Mouse (Mus musculus) heart, postnatal 0 days (tissue): ENCODE results near the gene BC034090.

Source experiments
- CTCF ChIP-seq: IDR thresholded peaks from 2 replicates; pipeline ENCODE4 v1.5.1; 2016; ENCODE audit warnings: antibody characterized with exemption, control low read depth, low read depth
- EP300 ChIP-seq: IDR thresholded peaks from 2 replicates; pipeline ENCODE4 v1.6.1; 2016; ENCODE audit warnings: antibody characterized with exemption, low read depth

- TF ChIP-seq CTCF (no peak), EP300 (no peak)
Measured at GRCm38 (mm10) chr1:155242488-155242745, 1.8 kb downstream of the BC034090 start.
